Mouse (Mus musculus) small intestine, adult 2 months (tissue): Measurements from ENCODE around the gene Zeb2.

Source experiments
- CTCF ChIP-seq: fragments of 200-500 bp; IDR thresholded peaks from 2 replicates; pipeline ENCODE4 v1.5.1; 2012; ENCODE audit warnings: low read depth, mild to moderate bottlenecking, control low read depth, inconsistent platforms, low read length, moderate library complexity, mixed read lengths; ENCODE audit not compliant: insufficient replicate concordance, insufficient read length; ENCODE audit errors: extremely low read depth
- POLR2A ChIP-seq: fragments of 200-500 bp; IDR thresholded peaks from 2 replicates; pipeline ENCODE4 v1.6.1; 2012; ENCODE audit warnings: low read depth, mild to moderate bottlenecking, control low read depth, inconsistent platforms, low read length, moderate library complexity

DNA sequence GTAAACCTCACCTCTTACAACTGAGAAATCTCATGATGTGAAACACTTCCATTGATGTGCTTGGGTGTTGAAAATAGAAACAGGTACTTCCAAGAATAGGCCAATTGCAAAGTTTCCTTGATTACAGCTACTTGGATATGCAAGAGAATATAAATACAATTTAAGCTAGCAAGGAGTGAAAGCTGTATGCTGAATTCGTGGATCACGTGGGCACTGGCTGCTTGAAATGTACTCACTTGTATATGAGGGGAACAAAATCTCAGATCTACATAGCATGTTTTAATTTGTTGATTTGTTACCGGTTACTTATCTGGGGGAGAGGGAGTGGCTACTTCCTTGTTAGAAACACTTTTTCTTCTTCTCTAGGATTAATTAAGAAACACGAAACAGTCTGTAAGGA, 18.1 kb downstream of the Zeb2 start:
- TF ChIP-seq POLR2A, result no peak
- TF ChIP-seq CTCF, result no peak
